Mouse (Mus musculus) liver, embryonic 13.5 days (tissue): ENCODE results near the gene Lyz2. TPM values are rescaled to one million over a fixed set of nuclear protein-coding genes. Genes with fewer than 3 reads are reported as not detected.
"Not testable (repeated sequence)": the region's sequence is repeated elsewhere in the genome, so short reads cannot be mapped to it uniquely, and the experiment has no call there.

Source experiments
- ATAC-seq: fragments of 200-750 bp; cut with Nextera tagmentation; 2 replicates; pipeline ENCODE4 v1.8.0; 2017; ENCODE audit warnings: low read depth, mild to moderate bottlenecking, moderate number of reproducible peaks, moderate library complexity
- DNase-seq: peaks from one replicate; pipeline ENCODE4 v3.0.0; 2022
- H3K27ac ChIP-seq: fragments of 300-500 bp; sonication (generic); 2 replicates; pipeline ENCODE4 v1.5.1; 2015; ENCODE audit warnings: moderate library complexity, mild to moderate bottlenecking, inconsistent platforms
- H3K27me3 ChIP-seq: fragments of 300-500 bp; sonication (generic); 2 replicates; pipeline ENCODE4 v1.6.1; 2015; ENCODE audit warnings: mild to moderate bottlenecking, inconsistent platforms
- H3K36me3 ChIP-seq: fragments of 300-500 bp; sonication (generic); 2 replicates; pipeline ENCODE4 v1.6.1; 2015; ENCODE audit warnings: mild to moderate bottlenecking, inconsistent platforms
- H3K4me1 ChIP-seq: fragments of 300-500 bp; sonication (generic); replicated peaks from 2 replicates; pipeline ENCODE4 v1.6.1; 2015; ENCODE audit warnings: inconsistent platforms
- H3K4me2 ChIP-seq: fragments of 300-500 bp; sonication (generic); 2 replicates; pipeline ENCODE4 v1.6.1; 2015; ENCODE audit warnings: inconsistent platforms, mild to moderate bottlenecking, moderate library complexity
- H3K4me3 ChIP-seq: fragments of 300-500 bp; sonication (generic); replicated peaks from 2 replicates; pipeline ENCODE4 v1.5.1; 2015; ENCODE audit warnings: mild to moderate bottlenecking, inconsistent platforms
- H3K9ac ChIP-seq: fragments of 300-500 bp; sonication (generic); 2 replicates; pipeline ENCODE4 v1.6.1; 2015; ENCODE audit warnings: mild to moderate bottlenecking, inconsistent platforms
- H3K9me3 ChIP-seq: fragments of 300-500 bp; sonication (generic); replicated peaks from 2 replicates; pipeline ENCODE4 v1.6.1; 2016; ENCODE audit warnings: inconsistent platforms
- WGBS: fragments of 180-500 bp; shearing (Covaris S2); methylation state at CpG from one replicate; pipeline ENCODE4 v1.1.7; 2015; ENCODE audit not compliant: insufficient replicate concordance; 5-methylcytosine and 5-hydroxymethylcytosine counted together
- polyA plus RNA-seq: library from polyadenylated mRNA; unstranded; fragments of >200 nt; fragmentation: Nextera tagmentation; extraction: Ambion mirVana; gene quantifications from 2 replicates; pipeline ENCODE4 v1.2.1, GENCODE M21; 2015

The Lyz2 gene
- polyA plus RNA-seq, 1 experiment from 2014 or later: 159 TPM

DNA sequence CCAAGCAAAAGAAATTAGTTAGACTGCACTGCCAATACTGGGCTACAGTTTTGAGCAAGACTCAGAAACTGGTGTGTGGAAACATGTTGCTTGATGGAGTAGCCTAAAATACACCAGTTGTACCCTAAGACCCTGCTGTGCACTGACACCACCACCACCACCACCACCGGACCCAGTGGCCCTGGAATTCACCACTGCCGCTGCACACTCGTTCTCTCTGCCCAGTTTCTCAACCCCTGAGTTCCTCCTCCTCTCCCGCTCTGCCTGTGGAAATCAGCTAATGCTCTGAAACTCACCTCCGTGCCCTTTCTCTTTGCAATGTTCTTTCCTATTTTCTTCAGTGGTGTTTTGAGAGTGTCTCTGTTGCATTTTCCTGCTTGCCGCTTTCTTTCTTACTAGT, 16.2 kb upstream of the Lyz2 start:
- Histone ChIP-seq H3K27ac (no peak overlapping the region), H3K4me2 (no peak overlapping the region), H3K4me1 (0 out of 2 replicates have a peak, but pooled peaks cover 6% of the 10 kb centered on the region), H3K9ac (no peak overlapping the region), H3K27me3 (no peaks in the 10 kb centered on the region), H3K9me3 (no peaks in the 10 kb centered on the region), H3K36me3 (no peaks in the 10 kb centered on the region), H3K4me3 (no peak overlapping the region)
- DNase-seq: no peak
- WGBS: 69% methylated on average over 6 of the region's 6 CpGs
- ATAC-seq: no peak

DNA sequence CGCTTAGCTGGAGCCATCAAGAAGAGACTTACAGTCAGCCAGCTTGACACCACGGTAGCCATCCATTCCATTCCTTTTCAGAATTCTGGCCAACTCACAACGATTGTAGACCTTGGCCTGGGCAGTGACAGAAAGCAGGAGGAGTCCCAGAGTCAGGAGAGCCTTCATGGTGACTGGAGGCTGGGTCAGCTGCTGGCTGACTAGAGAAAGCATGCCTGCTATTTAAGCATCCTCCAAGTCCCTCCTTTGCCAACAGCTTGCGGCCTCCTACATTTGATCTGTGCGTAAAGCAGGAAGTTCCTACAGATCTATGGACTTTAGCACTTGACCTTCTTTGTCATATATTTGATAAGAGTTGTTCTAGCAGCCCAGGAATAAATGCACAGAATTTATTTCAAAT, 10.6 kb upstream of the Lyz2 start, which contains the start of gene Lyz1:
Lyz1 (minus strand) TSS at position 198 of the 400 bp plus-strand sequence.
- 52% methylated on average over 5 of the region's 5 CpGs for WGBS
- Histone ChIP-seq H3K36me3 (no peaks in the 10 kb centered on the region), H3K4me3 (no peak within 1 kb of the TSS), H3K4me2 (no peak within 1 kb of the TSS), H3K9ac (no peak within 1 kb of the TSS), H3K27me3 (no peaks in the 10 kb centered on the region), H3K9me3 (no peaks in the 10 kb centered on the region), H3K27ac (no peak within 1 kb of the TSS), H3K4me1 (no peaks in the 10 kb centered on the region)
- no peak for ATAC-seq
- no peak for DNase-seq

- H3K9ac ChIP-seq, H3K4me1 ChIP-seq, H3K9me3 ChIP-seq, H3K4me3 ChIP-seq, DNase-seq, H3K36me3 ChIP-seq, H3K4me2 ChIP-seq, H3K27me3 ChIP-seq, H3K27ac ChIP-seq, ATAC-seq: not testable (repeated sequence)
- 79% methylated on average over 6 of the region's 6 CpGs for WGBS
Measured at GRCm38 (mm10) chr10:117290936-117291335, 8.8 kb upstream of the Lyz2 start.

- Histone ChIP-seq H3K4me1 (no peaks in the 10 kb centered on the region), H3K36me3 (no peaks in the 10 kb centered on the region), H3K4me3 (no peak overlapping the region), H3K9me3 (no peaks in the 10 kb centered on the region), H3K9ac (no peak overlapping the region), H3K4me2 (no peak overlapping the region), H3K27me3 (no peaks in the 10 kb centered on the region), H3K27ac (no peak overlapping the region)
- WGBS: 48% methylated on average over 6 of the region's 6 CpGs
- no peak for ATAC-seq
- no peak for DNase-seq
Measured at GRCm38 (mm10) chr10:117290046-117290870, 8.1 kb upstream of the Lyz2 start.

GRCm38 (mm10) chr10:117289034-117289505, 6.9 kb upstream of the Lyz2 start:
- not testable (repeated sequence) for H3K4me3 ChIP-seq, H3K4me2 ChIP-seq, H3K4me1 ChIP-seq, H3K9ac ChIP-seq, H3K36me3 ChIP-seq, DNase-seq, H3K9me3 ChIP-seq, ATAC-seq, H3K27ac ChIP-seq, H3K27me3 ChIP-seq
- WGBS: 64% methylated on average over 5 of the region's 5 CpGs

DNA sequence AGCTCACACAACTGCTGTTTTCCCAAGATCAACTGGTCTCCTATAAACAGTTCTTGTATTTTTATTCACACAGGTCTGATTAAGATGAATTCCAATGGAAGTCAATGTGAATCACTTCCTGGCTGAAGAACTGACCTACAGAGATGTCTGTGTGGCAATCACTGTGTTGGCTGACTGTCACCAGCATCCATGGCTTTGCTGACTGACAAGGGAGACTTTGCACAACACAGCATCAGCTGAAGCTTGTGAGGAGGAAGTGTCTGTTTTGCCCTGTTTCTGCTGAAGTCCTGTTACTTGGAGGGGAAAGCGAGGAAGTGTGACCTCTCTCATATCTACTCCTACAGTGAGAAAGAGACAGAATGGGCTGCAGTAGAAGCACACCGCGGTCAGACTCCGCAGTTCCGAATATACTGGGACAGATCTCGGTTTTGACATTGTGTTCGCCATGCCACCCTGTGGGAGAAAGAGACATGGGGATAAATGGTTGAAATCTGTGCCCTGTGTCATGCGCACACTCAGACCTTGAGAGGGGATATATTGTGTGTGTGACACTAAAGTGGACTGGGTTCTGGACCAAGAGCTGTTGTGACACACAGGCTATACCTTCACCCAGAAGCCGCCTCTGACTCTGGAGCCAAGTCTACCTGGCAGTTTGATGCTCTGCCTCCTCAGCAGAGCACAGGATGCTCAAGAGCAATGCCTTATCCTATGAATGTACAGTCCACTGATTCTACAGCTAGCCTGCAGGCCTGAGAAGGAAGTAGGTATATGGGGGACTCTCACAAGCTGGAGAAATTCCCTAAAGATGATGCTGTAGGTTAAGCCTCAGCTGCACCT, 6.3 kb upstream of the Lyz2 start:
- no peaks in the 10 kb centered on the region for H3K9me3 ChIP-seq
- WGBS: 78% methylated on average over 9 of the region's 9 CpGs
- H3K36me3 ChIP-seq: no peaks in the 10 kb centered on the region
- no peaks in the 10 kb centered on the region for H3K4me1 ChIP-seq
- H3K9ac ChIP-seq: no peak overlapping the region
- ATAC-seq: no peak
- no peak for DNase-seq
- no peak overlapping the region for H3K27ac ChIP-seq
- H3K27me3 ChIP-seq: no peaks in the 10 kb centered on the region
- no peak overlapping the region for H3K4me2 ChIP-seq
- no peak overlapping the region for H3K4me3 ChIP-seq

DNA sequence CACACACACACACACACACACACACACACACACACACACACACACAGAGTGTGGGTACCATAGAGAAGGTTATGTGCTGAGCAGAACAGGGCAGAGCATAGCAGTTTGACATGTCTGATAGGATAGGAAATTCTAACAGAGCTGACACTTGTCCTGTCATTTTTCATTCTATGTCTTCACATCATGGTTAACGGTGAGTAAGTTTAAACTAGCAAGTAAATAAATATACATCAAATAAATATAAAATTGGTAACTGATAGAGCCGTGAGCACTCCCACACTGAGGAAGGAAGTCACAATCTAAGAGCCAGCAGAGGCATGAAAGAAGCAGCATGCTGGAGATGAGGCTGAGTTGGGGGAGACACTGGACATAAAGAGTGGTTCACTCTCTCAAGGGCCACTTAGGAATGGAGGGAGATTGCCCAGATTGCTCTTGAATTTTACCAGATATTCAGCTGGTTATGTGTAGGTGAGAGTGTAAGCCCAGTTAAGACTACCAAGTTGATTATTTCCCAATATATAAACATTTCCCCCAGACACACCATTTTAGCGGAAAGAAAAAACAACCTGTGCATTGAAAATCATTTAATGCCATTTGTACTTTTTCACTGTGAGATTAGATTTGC, 5.2 kb upstream of the Lyz2 start:
- Histone ChIP-seq H3K4me2 (no peak overlapping the region), H3K27ac (no peak overlapping the region), H3K36me3 (no peaks in the 10 kb centered on the region), H3K9me3 (no peaks in the 10 kb centered on the region), H3K9ac (no peak overlapping the region), H3K4me1 (no peaks in the 10 kb centered on the region), H3K4me3 (no peak overlapping the region), H3K27me3 (no peaks in the 10 kb centered on the region)
- ATAC-seq: no peak
- 54% methylated on average over 3 of the region's 3 CpGs for WGBS
- no peak for DNase-seq

- Histone ChIP-seq H3K4me1 (no peaks in the 10 kb centered on the region), H3K36me3 (no peaks in the 10 kb centered on the region), H3K4me2 (no peak overlapping the region), H3K27ac (no peak overlapping the region), H3K9ac (no peak overlapping the region), H3K9me3 (no peaks in the 10 kb centered on the region), H3K27me3 (no peaks in the 10 kb centered on the region), H3K4me3 (no peak overlapping the region)
- WGBS: 77% methylated on average over 6 of the region's 6 CpGs
- no peak for DNase-seq
- no peak for ATAC-seq
Measured at GRCm38 (mm10) chr10:117286366-117286970, 4.3 kb upstream of the Lyz2 start.

DNA sequence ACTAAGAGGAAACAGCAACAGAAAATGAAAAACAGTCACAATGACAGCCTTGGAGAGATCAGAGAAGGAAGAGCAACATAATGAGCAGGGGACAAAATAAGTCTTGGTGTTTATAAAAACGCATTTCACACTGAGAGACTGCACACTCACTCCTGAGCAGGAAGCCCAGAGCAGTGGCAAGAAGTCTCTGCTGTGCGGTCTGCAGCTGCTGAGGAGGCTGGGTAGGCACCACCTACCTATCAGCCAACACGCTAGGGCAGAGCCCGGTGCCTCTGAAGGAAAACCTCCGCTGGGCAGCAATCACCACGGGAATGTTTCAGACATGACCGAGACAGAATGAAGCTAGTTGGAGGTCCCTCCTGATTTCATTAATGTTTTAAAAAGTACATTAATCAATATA, 3.5 kb upstream of the Lyz2 start:
- H3K4me2 ChIP-seq, H3K9ac ChIP-seq, H3K27ac ChIP-seq, ATAC-seq, H3K4me1 ChIP-seq, H3K36me3 ChIP-seq, H3K9me3 ChIP-seq, H3K4me3 ChIP-seq, DNase-seq, H3K27me3 ChIP-seq: not testable (repeated sequence)
- 54% methylated on average over 4 of the region's 7 CpGs for WGBS

DNA sequence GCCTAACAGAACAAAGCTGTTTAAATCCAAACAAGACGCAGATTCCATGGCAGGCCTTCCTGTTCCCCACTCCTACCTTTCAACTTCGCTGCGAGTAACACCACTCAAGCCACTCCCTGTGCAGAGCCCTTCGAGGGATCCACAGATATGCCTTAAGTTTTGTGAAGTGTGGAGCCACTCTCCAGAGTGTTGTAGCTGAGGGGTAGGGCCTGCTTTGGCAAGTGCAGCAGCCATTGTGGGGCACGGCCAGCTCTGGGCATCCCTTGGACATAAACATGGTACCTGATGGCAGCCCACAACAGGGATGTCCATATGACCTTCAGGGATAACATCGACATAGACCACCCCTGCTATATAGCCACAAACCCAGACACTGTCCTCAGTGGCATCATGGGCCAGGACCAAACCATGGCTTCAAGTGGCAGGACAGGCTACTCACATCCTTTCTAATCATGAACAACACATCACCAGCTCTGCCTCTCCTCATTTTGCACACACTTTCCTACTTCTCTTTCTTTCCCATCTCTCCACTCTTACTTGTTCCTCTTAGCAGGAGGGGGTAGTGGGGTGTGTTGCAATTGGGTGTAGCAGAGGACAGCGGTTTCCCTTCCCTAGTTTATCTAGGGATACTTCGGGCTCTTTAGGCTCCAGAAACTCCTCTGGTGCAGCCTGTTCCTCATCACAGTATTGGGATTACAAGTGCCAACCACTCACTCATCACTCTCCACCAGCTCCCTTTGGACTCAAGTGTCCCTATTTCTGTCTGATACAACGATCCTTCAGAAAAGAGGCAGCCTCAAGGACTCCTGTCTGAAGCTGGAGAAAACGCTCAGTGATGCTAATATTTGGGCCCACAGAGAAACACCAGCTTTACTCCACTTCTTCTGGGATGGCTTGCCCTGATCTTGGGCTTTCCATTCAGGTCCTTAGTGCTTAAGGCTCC, 2.7 kb upstream of the Lyz2 start:
- Histone ChIP-seq H3K9me3 (no peaks in the 10 kb centered on the region), H3K36me3 (no peaks in the 10 kb centered on the region), H3K9ac (no peak overlapping the region), H3K27ac (no peak overlapping the region), H3K4me2 (no peak overlapping the region), H3K27me3 (no peaks in the 10 kb centered on the region), H3K4me1 (no peaks in the 10 kb centered on the region), H3K4me3 (no peak overlapping the region)
- ATAC-seq (no peak), DNase-seq (no peak)
- WGBS: 61% methylated on average over 10 of the region's 10 CpGs
